Mouse (Mus musculus): ENCODE results near the gene Nfatc2.

DNA sequence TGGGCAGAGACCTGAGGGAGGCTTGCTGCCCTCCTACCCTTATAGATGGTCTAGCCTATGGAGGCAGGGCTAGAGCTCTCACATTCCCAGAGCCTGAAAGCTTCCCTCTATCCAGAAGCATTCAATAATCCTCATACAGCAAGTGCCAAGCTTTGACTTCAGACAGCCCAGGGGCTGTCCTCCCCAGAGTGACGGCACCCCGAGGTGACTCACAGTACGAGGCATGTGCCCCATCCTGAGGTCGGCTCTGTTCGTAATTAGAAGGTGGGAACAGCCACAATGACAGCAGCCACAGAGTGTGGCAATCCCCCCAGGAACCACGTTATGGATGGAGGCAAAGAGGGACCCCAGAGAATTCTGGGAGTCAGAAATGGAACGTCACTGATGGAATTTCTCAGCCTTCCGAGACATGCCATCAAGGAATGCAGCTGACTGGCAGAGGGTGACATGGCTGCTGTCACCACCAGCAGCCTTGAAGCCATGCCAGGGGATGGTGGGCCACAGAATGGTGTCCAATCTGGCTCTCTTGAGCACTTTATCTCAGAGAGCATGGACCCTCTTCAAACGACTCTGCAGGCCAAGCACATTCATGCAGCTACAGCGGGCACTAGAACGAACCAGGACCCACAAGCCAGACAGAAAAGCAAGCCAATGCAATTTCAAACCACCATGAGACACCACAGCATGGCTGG, 19.8 kb upstream of the Nfatc2 start:
- TF ChIP-seq GATA1 (IDR thresholded peaks at IDR 0.05; ENCODE audit: borderline replicate concordance, low read length) (no peak), FLI1 (IDR thresholded peaks at IDR 0.05; ENCODE audit: low read length) (no peak)

All from megakaryocyte, embryonic 14.5 days (primary cell).